Mouse (Mus musculus): ENCODE results near the gene Abcc4.
"Not testable (repeated sequence)": the region's sequence is repeated elsewhere in the genome, so short reads cannot be mapped to it uniquely, and the experiment has no call there.

Abcc4 gene

DNA sequence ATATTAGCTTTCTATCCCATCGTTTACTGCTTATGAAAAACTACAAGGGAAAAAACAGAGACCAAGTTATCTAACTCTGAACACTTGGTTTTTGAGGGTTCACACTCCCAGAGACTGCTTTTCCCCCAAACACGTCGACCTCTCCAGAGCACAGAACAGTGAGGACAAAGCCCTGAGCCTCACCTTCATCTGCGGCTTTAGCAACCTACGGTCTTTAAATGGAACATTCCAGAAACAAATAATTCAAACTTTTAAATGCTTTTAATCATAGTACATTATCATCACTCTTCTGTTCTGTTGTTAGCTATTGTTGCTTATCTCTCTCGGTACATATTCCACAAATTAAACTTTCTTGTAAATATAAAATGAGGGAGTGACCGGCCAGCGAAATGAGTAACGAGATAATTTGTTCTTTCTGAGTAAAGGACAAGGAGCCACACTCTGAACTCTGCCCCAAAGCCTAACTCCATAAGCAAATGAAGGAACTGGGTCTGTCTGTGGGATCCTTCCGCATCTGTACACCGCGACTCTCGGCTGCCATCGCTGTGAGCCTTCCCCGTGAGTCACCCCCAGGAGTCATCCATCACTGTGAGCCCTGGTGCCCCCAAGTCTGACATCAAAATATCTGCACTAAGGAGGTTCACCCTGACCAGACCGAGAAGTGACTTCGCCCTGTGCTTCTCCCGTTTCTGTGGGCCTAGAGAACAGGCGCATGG is 126.8 kb downstream of the Abcc4 start:
- DNase-seq (ENCODE audit: low read depth, low spot score): no peak

DNA sequence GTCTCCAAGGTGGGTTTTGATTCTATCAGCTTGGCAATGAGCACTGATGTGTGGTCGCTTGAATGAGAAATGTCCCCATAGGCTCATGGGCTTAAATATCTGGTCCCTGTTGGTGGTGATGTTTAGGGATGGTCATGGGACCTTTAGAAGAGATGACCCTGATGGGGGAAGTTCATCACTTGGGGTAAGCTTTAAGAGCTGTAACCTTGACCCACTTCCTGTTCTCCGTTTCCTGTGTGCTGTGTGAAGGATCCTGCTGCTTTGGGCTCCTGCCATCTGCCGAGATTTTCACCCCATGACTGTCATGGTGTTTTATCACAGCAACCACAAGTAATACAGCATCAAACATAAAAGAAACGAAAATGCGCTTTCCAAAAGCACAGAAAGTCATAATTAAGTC is 128.1 kb downstream of the Abcc4 start:
- DNase-seq (ENCODE audit: low read depth, low spot score): no peak

DNA sequence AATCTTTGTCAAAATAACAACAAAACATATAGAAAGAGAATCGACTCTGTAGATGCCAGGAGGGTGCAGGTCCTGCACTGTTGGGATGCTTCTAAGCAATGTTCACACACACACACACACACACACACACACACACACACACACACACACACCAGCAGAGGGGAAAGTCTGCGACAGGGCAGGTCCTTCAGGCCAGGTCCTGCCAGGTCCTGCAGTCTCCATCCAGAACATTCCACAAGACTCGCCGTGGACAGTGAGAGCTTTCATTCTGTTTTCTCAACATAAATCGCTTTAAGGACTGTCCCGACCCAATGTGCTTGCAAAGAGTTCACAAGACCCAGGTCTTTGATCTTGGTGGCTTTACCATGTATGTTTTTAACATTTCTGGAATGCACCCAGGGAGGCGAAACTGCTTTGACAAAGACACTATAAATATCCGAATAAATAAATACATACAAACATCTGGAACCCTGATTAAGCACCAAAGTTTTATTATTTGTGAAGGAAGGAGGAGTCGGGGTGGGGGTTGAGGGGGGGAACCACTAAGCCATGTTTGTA is 133.3 kb downstream of the Abcc4 start:
- DNase-seq (ENCODE audit: low read depth, low spot score): no peak

DNA sequence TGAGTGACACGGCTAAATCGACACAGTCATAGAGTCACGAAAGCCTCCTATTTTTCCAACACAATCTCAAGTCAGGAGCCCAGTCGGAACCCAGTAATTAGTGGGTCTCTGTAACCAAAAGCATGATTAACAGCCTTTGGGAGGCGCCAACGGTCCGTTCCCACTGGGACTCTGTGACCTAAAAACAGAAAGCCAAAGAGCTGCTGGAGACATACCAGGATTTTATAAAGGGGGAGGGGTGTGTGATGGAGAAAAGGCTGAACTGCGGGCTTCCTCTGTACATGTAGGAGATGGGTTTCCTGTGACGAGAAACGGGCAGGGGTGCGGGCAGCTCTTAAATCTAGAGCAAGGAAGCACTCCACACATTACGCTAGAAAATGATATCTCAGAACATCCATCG is 136.4 kb downstream of the Abcc4 start:
- DNase-seq (ENCODE audit: low read depth, low spot score): no peak

DNA sequence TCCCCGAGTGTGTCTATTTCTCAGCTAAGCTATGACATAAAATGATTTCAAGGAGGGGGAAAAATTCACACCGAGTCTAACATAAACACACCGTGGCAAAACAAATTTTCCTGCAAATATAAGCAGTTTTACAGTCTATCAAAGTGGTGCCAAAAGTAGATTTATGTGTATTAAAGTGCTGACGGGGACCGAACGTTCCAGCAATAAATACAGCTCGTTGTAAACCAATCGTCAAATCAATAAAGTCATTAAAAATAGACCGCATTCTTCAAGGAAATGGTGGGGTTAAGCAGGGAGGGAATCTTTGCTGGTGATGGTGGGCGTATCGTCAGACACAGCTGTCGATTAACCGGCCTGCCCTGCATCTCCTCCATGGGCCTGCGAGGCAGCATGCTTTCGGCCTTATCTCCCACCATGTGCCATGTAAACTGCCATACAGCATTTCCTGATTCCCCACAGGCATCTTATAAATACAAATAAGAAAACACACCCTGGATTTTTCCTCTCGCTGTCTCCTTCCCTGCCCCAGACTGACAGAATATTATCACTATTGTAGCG is 137.8 kb downstream of the Abcc4 start:
- no peak for DNase-seq (ENCODE audit: low read depth, low spot score)

DNA sequence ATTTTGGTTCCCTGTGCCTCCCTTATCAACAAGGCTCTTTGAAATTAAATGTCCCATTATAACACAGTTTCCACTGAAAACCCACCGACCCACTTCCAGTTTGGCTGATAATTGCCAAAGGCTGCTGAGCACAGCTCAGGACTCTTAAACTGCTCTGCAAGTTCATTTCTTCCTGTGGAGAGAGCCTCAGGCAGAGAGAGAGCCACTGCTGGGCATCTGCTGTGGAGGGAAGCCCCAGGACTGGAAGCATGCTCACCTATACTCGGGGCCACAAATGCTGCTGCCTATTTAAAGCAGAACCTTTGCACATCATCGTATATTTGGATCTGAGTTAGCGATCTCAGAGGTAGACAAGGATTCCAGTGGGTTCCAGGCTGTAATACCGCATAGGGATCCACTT is 139.2 kb downstream of the Abcc4 start:
- no peak for DNase-seq (ENCODE audit: low read depth, low spot score)

DNA sequence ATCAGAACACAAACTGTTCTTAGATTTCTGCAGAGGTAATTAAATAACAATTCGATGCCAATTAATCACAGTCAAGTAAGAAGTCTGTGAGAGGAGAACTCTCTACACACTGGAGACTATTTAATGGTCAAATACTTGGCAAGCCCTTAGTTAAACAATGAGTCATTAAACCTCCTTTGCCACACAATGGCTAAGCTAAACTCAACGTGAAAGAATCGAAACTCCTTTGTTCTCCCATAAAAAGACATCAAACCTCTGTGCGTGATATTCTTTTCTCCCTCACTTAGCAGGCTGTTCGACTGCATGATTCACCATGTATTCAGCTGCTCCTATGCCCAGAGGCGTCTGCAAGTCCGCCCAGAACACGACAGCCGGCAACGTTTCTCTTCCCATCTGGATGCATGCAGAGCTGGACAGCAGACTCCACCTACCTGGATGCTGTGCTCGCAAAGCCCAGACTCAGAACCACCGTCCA is 139.8 kb downstream of the Abcc4 start:
- no peak for DNase-seq (ENCODE audit: low read depth, low spot score)

DNA sequence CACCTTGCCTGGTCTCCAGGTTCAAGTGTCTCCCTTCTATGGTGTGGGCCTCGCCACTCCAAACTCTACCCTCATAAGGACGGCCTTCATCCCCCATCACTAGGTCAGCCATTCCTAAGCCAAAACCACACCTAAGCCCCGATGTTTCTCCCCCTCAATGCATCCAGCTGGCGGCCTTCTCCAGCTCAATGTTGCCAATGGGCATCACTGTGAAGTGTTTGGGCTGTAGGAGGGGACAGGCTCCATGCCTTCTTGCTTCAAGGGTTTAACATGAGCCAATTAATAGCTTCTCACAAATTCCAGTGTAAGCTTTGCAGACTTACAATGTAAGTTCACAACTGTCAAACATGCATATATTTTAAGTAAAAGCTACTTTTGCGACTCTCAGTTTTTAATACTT is 140.3 kb downstream of the Abcc4 start:
- no peak for DNase-seq (ENCODE audit: low read depth, low spot score)

DNA sequence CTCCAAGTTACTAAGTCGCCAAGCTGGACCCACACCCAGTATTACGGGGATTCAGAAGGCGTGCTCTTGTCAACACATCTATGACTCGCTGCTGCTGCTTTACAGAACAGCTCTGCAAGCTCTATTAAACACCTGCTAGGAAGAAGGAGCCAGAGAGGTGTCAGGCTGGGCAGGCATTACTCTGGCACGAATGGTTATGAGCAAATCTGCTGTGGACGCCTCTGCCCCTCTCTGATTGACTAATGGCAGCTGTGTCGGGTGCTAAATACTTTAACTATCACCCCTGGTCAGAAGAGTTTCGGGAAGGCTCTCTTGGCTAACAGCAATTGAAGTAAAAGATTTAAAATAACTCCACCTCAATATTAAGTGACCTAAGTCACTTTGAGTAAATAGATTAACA is 142.4 kb downstream of the Abcc4 start:
- DNase-seq (ENCODE audit: low read depth, low spot score): no peak

DNA sequence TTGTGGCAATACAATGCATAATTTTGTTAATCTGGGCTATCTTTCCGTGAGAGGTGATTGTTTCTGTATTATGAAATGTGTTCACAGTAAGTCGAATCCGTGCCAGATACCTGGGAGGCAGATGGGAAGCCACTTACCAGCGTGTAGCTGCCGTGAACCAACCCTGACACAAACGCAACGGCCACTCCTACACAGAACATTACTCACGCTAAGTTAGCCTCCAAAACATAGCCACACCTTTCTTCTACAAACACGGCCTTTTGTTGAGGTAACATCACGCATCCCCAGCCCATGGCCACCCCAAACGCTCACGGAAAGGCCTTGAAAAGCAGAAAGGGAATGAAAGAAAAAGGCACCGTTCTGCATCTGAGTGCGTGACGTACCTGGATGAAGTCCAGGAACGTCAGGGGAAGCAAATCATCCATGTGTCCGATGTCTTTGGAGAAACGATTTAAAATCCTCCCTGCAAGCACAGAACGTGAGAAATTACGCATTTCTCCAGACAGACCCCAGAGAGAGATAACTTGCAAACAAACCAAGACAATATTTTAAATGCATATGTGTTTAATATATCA is 153.0 kb downstream of the Abcc4 start:
- no peak for DNase-seq (ENCODE audit: low read depth, low spot score)

DNA sequence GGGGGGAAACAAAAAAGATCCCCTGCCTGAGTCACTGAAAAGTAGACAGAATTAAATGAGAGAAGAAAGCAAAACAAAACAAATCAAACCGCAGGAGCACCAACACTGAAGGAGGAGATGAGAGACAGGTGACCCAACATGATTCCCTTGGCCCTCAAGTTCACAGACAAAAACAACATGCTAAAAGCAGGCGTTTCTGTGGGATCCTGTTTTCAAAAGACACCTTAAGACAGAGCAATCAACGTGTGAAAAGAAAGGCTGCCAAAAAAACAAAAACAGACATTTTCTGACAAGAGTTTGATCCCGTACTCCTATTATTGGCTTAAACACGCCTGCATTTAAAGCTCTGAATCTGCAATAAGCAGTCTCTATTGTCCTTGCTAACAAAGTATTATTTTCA is 153.6 kb downstream of the Abcc4 start:
- DNase-seq (ENCODE audit: low read depth, low spot score): no peak

DNA sequence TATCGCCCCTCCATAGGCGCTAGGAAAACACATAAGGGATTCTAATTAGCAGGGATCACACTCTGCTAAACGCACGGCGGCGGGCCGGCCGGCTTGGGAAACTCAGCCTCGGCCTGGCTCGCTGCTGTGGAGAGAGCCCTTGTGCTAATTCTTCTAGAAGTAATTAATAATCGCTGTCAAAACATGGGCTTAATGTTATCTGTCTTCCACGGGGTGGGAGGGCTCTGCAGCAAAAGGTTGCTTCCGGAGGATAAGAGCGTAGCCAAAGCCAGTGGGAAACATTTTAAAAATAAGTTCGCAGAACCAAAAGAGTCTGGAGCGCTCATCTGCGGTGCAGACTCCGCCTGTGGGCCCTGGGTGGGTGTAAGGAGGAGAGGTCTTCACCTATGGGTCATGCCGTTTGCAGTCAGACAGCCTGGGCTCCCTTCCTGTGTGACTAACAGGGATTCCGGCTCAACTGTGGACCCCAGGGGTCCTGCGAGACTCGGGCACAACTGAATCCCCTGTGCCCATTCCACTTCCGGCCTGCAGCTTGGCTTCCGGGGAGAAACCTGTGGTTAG is 154.2 kb downstream of the Abcc4 start:
- no peak for DNase-seq (ENCODE audit: low read depth, low spot score)

DNA sequence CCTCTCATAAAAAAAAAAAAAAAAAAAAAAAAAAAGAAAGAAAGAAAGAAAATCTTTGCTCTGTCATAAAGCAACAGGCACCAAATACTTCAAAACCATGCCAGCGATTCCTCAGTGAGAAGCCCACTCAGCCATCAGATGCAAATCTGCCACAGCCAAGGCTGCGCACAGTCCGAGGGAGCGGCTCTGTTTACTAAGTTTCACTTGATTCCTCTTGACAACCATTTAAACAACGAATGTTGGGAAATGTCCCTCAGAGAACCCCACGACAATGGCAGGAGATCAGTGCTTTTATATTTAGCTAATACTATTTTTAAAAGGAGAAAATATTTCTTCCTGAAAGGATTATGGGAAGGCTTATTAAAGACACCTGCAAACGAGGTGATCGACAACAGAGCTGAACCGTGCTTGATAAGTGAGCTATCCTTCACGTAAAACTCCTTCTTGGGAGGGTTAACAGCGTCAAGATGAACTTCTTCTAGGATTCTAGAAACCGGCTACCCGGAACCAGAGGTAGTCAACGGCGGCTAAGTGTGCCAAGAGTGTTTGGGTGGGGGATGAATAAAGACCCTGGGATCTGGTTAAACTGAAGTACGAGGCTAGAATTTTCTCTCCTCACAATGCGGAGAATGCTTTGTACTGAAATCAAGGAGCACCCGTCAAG is 154.8 kb downstream of the Abcc4 start:
- no peak for DNase-seq (ENCODE audit: low read depth, low spot score)

DNA sequence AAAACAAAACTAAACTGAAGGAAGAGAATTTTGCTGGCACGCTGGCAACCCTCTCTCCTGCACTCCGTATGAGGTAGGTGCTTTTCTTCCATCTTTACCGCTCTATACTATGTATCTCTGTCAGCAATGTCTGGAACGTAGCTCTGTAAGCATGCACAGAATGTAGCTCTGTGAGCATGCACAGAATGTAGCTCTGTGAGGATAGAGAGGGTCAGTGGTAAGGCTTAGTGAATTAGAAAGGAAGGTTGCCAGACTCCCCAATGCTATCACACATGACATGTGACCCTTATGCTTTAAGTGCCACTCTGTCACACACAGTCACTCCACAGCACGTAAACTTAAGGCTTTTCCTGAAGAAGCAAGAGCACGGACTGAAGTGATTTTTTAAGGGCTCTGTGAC is 161.5 kb downstream of the Abcc4 start:
- no peak for DNase-seq (ENCODE audit: low read depth, low spot score)

DNA sequence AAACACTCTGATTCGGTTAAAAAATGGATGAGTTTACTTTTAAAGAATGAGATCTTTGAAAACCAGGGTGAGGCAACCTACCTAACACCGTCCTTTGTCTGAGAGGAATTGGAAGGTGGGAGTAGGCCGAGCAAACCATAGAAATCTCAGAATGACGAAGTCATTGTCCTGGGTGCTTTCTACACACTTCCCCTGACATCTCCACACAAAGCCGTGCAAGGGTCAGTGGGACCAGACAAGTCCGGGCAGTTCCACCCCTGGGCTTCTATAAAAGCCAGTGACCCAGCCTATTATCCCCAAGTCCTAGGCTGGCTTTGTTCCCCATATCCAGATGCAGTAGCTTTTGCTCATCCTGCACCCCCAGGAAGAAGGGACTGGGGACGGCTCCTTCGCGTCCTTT is 163.1 kb downstream of the Abcc4 start:
- DNase-seq (ENCODE audit: low read depth, low spot score): no peak

DNA sequence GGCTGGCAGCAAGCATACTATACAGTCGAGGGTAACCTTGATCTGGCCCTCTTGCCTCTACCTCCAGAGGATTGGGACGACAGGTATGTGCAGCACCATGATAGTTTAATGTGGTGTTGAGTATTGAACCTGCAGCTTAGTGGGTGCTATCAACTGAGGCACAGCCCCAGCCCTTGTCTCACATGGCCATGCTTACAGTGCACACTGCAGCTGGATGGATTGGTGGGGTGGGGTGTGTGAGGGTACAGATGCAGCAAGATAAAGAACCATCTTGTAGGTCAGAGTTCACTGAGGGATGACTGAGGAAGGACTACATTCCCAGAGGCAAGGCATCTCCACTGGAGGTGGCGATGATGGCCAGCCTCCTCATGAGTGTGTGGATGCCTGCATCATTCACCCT is 174.5 kb downstream of the Abcc4 start:
- DNase-seq (ENCODE audit: low read depth, low spot score): no peak

DNA sequence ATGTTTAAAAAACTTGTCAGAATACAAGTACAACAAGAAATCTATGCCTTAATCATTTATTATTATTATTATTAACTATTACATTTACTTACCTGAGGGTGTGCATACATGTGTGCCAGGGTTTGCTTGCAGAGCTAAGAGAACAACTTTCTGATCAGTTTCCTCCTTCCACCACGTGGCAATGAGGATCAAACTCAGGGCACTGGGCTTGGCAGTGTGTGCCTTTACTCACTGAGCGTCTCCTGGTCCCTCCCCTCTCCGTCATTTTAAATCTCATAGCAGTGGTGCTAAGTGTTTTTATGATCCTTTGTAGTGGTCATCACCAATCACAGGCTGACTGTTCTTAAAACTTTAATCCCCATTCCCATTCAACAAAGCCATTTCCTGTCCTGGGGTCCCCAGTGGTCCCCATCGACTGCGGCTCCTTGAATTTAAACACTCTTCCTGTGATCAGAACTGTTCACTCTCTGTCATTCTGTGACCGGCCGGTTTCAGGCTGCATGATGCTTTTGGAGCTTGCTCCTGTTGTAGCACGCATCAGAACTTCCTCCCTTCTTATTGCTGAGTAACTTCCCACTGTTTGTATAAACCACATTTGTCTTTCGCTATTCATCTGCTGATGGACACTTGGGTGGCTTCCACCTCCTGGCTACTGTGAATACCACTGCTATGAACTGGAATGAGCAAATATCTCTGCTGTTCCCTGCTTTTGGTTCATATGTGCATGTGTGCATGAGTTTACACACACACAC is 191.6 kb downstream of the Abcc4 start:
- no peak for DNase-seq (ENCODE audit: low read depth, low spot score)

DNA sequence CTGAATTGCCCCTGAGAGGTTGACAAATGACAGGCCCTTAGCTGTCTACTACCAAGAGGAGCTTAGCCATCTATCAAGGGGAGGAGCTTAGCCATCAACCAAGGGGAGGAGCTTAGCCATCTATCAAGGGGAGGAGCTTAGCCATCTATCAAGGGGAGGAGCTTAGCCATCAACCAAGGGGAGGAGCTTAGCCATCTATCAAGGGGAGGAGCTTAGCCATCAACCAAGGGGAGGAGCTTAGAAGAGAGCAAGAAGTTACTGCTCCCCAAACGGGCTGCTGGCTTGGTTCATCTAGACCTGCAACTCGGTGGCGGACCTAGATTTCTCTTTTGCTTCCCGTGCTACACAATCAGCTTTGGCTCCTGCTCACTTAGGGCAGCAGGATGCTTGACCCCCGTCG is 194.3 kb downstream of the Abcc4 start:
- DNase-seq (ENCODE audit: low read depth, low spot score): not testable (repeated sequence)

DNA sequence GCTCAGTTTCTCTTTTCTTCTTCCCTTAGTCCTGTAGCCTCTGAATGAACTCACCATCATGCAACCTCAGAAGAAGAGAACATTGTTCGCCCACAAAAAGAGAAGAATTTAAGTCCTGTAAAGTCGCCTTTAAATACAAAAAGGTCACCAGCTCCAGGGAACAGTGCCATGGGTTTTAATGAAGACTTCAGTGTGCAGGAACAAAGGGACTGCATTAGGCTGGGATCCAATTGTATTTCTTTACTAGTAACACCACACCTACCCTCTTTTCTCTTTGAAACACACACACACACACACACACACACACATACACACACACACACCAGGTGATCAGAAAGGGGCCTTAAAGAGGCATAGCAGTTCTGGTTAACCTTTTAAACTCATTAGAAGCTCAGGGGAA is 195.2 kb downstream of the Abcc4 start:
- no peak for DNase-seq (ENCODE audit: low read depth, low spot score)

DNA sequence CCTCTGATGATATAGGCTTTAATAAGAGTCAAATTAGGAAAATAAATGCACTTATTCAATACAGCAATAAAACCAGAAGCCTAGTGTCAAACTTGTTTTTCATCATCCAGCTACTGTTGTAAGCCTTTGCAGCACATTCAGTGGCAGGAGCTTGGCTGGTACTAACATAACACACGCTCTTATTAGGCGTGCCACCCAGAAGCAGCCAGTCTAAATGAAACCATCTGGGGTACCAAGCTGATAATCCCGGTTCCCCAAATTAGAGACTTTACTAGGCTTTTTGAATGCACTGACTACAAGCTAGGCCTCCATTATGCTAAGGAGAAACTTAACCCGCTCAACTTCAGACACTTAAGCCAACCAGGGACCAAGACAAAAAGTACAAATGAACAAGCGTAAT is 195.8 kb downstream of the Abcc4 start:
- DNase-seq (ENCODE audit: low read depth, low spot score): no peak

DNA sequence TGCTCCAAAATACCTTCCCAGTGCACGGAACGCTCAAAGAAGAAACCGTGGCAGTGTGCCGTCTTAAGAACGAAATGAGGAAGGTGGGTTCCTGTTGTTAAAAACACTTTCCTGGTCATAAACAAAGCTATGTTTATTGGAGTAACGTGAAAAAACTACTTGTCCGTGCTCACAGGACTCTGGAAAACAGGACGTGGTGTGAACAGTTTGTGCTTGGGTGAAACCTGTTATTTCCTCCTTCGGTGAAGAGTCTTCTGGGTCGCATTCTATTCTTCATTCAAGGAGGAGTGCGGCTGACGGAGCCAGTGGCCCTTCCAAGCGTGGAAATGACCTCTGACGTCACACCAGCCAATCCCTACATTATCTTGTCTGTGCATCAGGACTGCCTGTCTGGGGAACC is 198.2 kb downstream of the Abcc4 start:
- DNase-seq (ENCODE audit: low read depth, low spot score): no peak

Measured in retina, postnatal 7 days (tissue).